Mouse (Mus musculus): ENCODE results near the gene Cmtm5. TPM values are rescaled to one million over a fixed set of nuclear protein-coding genes. Genes with fewer than 3 reads are reported as not detected.
A peak's percentile ranks its signal among the peaks of the same experiment; 100 is the strongest.

The Cmtm5 gene
- polyA plus RNA-seq, 1 experiment from 2014 or later: 2.0 TPM

DNA sequence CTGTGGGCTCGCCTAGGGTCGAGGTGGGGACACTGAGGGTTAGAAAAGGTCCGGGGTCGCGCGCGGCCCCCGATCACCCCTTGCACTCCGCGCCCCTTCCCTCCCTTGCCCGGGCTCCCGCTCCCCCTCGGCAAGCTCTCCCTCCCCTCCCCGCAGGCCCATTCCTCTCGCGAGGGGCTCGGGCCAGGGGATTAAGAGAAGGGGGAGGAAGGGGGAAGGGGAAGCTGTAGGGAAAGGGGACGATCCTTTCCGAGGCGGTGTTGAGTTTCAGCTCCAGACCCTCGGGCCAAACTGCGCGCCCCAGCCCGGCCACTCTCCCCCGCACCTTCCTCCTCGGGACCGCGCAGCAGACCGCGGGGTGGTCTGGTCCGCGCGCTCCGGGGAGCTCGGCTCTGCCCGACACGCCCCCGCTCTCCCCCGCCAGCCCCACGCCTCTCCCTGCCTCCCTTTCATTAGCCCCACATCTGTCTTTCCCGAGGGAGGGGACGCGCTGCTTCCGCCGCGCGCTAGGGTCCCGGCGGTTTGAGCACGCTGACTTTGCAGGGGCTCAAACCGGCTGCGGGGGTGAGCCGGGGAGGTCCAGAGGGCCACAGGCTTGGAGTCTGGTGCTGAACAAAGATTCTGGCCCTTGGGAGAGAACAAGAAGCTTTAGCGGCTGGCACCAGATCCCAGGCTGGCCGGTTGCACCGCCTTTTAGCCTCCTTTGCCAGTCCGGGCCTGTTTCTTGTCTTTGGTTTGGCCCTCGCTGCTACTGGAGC is 9.5 kb upstream of the Cmtm5 start:
- H3K4me1 ChIP-seq (ENCODE audit: control insufficient read depth, insufficient read depth, low read length): peaks cover 11% of the 10 kb centered on the region
- peaks cover under 1% of the 10 kb centered on the region; the same call in 1 of the 2 replicates for H3K36me3 ChIP-seq (replicated peaks; ENCODE audit: control insufficient read depth, insufficient read depth, low read depth, low read length)
- ATAC-seq (replicated peaks; ENCODE audit: insufficient number of reproducible peaks, low FRiP score, low TSS enrichment, low read depth): peak; percentile 82
- no peaks in the 10 kb centered on the region for H3K27me3 ChIP-seq (ENCODE audit: control insufficient read depth, insufficient read depth, low read length)
- peak overlapping the region; percentile 99 for H3K27ac ChIP-seq (replicated peaks; ENCODE audit: low read depth, low read length)
- WGBS: under 1% methylated on average over 42 of the region's 58 CpGs
- peak; percentile 92 for DNase-seq (ENCODE audit: low spot score)
- peak overlapping the region; percentile 97 for H3K4me2 ChIP-seq (ENCODE audit: low read depth, low read length)
- peaks cover under 1% of the 10 kb centered on the region; the same call in 1 of the 2 replicates for H3K9me3 ChIP-seq (replicated peaks; ENCODE audit: control insufficient read depth, low read length)
- H3K4me3 ChIP-seq (ENCODE audit: low read depth, low read length): peak overlapping the region; percentile 49
- H3K9ac ChIP-seq (replicated peaks; ENCODE audit: low read length): peak overlapping the region; percentile 98

DNA sequence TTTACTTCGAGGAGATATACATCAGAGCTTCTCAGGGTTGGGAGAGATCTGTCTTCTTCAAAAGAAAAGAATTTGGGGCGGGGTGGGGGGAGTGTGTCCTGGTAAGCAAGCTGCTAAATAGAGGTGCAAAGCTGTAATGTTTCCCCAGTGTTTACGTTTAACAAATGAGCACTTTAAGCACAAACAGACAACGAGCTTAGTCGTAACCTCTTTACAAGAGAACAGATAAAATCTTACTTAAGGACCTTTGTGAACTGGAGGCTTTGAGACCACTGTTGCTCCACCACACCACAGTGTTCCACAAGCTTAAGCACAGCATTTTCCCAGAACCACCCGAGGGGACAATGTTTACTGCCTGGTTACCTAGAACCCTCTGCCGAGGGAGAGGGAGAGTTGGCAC is 8.8 kb upstream of the Cmtm5 start:
- peak overlapping the region; percentile 97 for H3K4me2 ChIP-seq (ENCODE audit: low read depth, low read length)
- no peaks in the 10 kb centered on the region for H3K27me3 ChIP-seq (ENCODE audit: control insufficient read depth, insufficient read depth, low read length)
- H3K36me3 ChIP-seq (replicated peaks; ENCODE audit: control insufficient read depth, insufficient read depth, low read depth, low read length): no peaks in the 10 kb centered on the region; the same call in 1 of the 2 replicates
- H3K4me3 ChIP-seq (ENCODE audit: low read depth, low read length): peak overlapping the region; percentile 49
- WGBS: 15% methylated on average over 7 of the region's 7 CpGs
- no peaks in the 10 kb centered on the region for H3K9me3 ChIP-seq (replicated peaks; ENCODE audit: control insufficient read depth, low read length)
- H3K4me1 ChIP-seq (ENCODE audit: control insufficient read depth, insufficient read depth, low read length): peaks cover 11% of the 10 kb centered on the region
- peak overlapping the region; percentile 98 for H3K9ac ChIP-seq (replicated peaks; ENCODE audit: low read length)
- H3K27ac ChIP-seq (replicated peaks; ENCODE audit: low read depth, low read length): peak overlapping the region; percentile 99
- DNase-seq (ENCODE audit: low spot score): no peak
- no peak for ATAC-seq (replicated peaks; ENCODE audit: insufficient number of reproducible peaks, low FRiP score, low TSS enrichment, low read depth)

DNA sequence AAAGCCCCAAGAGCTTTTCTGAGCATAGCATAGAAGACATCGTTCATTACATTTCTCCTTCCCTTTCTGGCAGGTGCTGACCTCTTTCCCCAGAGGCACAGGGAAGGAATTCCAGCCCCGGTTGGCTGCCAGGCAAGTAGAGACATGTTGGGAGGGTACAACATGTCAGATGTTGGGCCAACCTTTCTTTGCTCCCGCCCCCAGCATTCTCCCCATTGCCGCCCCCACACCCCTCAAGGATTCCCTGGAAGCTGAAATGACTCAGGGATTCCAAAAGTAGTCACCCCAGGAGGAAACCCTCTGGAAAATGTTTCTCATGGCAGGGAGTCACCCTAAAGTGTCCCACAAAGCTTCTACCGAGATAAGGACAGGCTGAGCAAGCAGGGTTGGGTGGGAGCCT is 6.3 kb upstream of the Cmtm5 start:
- Histone ChIP-seq H3K4me1 (ENCODE audit: control insufficient read depth, insufficient read depth, low read length) (peaks cover 9% of the 10 kb centered on the region), H3K9ac (replicated peaks; ENCODE audit: low read length) (no peak overlapping the region), H3K36me3 (replicated peaks; ENCODE audit: control insufficient read depth, insufficient read depth, low read depth, low read length) (no peaks in the 10 kb centered on the region), H3K4me3 (ENCODE audit: low read depth, low read length) (no peak overlapping the region), H3K4me2 (ENCODE audit: low read depth, low read length) (no peak overlapping the region), H3K27ac (replicated peaks; ENCODE audit: low read depth, low read length) (no peak overlapping the region), H3K9me3 (replicated peaks; ENCODE audit: control insufficient read depth, low read length) (no peaks in the 10 kb centered on the region), H3K27me3 (ENCODE audit: control insufficient read depth, insufficient read depth, low read length) (no peaks in the 10 kb centered on the region)
- DNase-seq (ENCODE audit: low spot score): no peak
- WGBS: 67% methylated on average over 5 of the region's 5 CpGs
- ATAC-seq (replicated peaks; ENCODE audit: insufficient number of reproducible peaks, low FRiP score, low TSS enrichment, low read depth): no peak

DNA sequence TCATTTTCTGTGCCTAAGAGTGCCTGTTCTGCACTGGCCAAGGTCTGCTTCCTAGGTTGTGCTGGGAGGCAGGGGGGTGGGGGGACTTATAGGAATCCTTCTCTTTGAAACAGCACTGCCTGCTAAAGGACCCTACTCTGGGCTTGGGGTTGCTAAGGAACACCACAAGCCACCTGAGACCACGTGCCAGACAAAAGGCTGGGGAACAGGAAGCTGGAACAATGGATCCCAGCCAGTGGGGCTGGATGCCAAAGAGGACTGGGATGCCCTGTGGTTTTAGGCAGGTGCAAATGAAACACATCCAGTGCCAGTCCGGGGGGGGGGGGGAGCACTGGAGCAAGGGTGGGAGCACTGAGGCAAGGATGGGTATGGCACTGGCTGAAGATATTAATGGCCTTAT is 5.6 kb upstream of the Cmtm5 start:
- Histone ChIP-seq H3K27ac (replicated peaks; ENCODE audit: low read depth, low read length) (no peak overlapping the region), H3K36me3 (replicated peaks; ENCODE audit: control insufficient read depth, insufficient read depth, low read depth, low read length) (no peaks in the 10 kb centered on the region), H3K4me1 (ENCODE audit: control insufficient read depth, insufficient read depth, low read length) (peaks cover 5% of the 10 kb centered on the region), H3K27me3 (ENCODE audit: control insufficient read depth, insufficient read depth, low read length) (no peaks in the 10 kb centered on the region), H3K4me2 (ENCODE audit: low read depth, low read length) (no peak overlapping the region), H3K9me3 (replicated peaks; ENCODE audit: control insufficient read depth, low read length) (no peaks in the 10 kb centered on the region), H3K4me3 (ENCODE audit: low read depth, low read length) (no peak overlapping the region), H3K9ac (replicated peaks; ENCODE audit: low read length) (no peak overlapping the region)
- no peak for DNase-seq (ENCODE audit: low spot score)
- no peak for ATAC-seq (replicated peaks; ENCODE audit: insufficient number of reproducible peaks, low FRiP score, low TSS enrichment, low read depth)
- 28% methylated on average over 2 of the region's 2 CpGs for WGBS

DNA sequence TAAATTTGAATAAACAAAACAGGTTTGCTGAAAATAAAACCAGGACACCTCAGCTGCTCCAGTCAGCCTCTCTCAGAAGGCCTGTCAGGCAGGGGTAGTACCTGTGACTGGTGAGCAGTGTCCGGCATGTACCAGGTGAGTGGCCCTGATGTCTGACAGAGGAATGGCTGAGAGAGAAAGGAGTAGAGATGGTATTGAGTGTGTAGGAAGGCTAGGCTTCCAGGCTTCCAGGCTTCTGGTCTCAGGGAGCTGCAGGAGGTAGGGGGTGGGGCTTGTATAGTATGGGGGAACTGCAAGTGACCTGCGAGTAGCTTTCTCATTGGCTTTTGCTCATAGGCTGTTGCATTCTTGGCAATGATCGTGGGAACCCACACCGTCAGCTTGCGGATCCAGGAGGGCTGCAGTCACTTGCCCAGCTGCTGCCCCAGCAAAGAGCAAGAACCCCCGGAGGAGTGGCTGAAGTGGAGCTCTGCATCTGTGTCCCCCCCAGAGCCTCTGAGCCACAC is 3.4 kb upstream of the Cmtm5 start, which contains the start of gene Il25:
Gene Il25, plus strand, starts transcription at position 51 of the 506 bp plus-strand sequence.
- ATAC-seq (replicated peaks; ENCODE audit: insufficient number of reproducible peaks, low FRiP score, low TSS enrichment, low read depth) (no peak), DNase-seq (ENCODE audit: low spot score) (no peak)
- H3K9me3 ChIP-seq (replicated peaks; ENCODE audit: control insufficient read depth, low read length): no peaks in the 10 kb centered on the region
- 37% methylated on average over 6 of the region's 6 CpGs for WGBS
- no peak within 1 kb of the TSS for H3K4me2 ChIP-seq (ENCODE audit: low read depth, low read length)
- H3K4me3 ChIP-seq (ENCODE audit: low read depth, low read length): no peak within 1 kb of the TSS
- H3K36me3 ChIP-seq (replicated peaks; ENCODE audit: control insufficient read depth, insufficient read depth, low read depth, low read length): no peaks in the 10 kb centered on the region
- H3K4me1 ChIP-seq (ENCODE audit: control insufficient read depth, insufficient read depth, low read length): peaks cover 8% of the 10 kb centered on the region; the same call in 1 of the 2 replicates
- H3K9ac ChIP-seq (replicated peaks; ENCODE audit: low read length): 0 out of 2 replicates have a peak within 1 kb of the TSS, but pooled peaks have one; percentile 6
- no peaks in the 10 kb centered on the region for H3K27me3 ChIP-seq (ENCODE audit: control insufficient read depth, insufficient read depth, low read length)
- no peak within 1 kb of the TSS for H3K27ac ChIP-seq (replicated peaks; ENCODE audit: low read depth, low read length)

DNA sequence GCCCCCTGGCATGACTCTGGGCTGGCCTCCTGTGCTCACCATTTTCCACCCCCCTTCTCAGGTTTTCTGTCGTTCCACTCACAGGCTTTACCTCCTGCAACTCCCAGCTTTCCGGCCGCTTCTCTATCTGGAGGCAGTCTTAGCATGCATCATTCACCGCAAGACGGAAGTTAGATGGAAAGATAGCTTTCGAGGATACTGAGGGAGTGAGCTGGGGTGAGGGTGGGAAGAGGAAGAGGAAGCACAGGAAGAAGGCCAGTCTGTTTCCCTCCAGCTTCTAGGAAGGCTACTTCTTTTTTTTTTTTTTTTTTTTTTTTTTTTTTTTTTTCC is 735 bp downstream of the Cmtm5 start:
- Histone ChIP-seq H3K4me1 (ENCODE audit: control insufficient read depth, insufficient read depth, low read length) (peaks cover 7% of the 10 kb centered on the region; the same call in 1 of the 2 replicates), H3K9ac (replicated peaks; ENCODE audit: low read length) (peak overlapping the region; percentile 52), H3K27ac (replicated peaks; ENCODE audit: low read depth, low read length) (no peak overlapping the region), H3K27me3 (ENCODE audit: control insufficient read depth, insufficient read depth, low read length) (no peaks in the 10 kb centered on the region), H3K4me3 (ENCODE audit: low read depth, low read length) (no peak overlapping the region), H3K4me2 (ENCODE audit: low read depth, low read length) (no peak overlapping the region), H3K36me3 (replicated peaks; ENCODE audit: control insufficient read depth, insufficient read depth, low read depth, low read length) (no peaks in the 10 kb centered on the region), H3K9me3 (replicated peaks; ENCODE audit: control insufficient read depth, low read length) (no peaks in the 10 kb centered on the region)
- DNase-seq (ENCODE audit: low spot score) (peak; percentile 28), ATAC-seq (replicated peaks; ENCODE audit: insufficient number of reproducible peaks, low FRiP score, low TSS enrichment, low read depth) (no peak)
- 31% methylated on average over 6 of the region's 6 CpGs for WGBS

DNA sequence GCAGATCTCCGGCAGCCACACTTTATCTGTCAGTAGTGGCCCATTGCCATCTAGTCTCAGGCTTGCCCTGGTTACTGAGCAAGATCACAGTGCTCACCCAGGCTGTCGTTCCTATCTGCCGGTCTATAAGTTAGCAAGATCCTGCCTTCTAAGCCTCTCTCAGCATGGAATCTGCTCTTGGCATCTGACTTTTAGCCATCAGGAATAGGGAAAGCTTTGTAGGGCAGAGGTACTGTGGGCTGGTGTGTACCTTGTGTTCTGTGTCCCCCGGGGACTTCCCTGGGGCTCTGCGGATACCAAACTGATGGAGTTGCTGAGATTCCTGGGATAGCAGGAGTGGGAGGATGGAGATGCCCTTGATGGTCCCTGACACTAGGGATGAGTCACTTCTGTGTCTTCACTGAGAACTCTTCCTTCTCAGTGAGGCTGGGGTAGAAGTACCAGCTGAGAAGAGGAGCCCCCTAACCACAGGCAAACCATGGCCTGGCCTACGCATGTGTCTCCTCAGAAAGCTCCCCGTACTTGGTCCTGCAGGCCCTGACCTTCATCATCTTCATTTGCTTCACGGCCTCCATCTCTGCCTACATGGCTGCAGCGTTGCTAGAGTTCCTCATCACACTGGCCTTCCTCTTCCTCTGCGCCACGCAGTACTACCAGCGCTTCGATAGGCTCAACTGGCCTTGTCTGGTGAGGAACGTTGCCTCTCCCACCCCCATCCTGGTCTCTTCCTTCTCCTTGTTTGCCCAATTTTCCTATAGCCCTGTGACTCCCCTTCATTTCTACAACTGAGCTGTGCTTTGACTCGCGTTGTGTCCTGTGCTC is 1.5 kb downstream of the Cmtm5 start:
- no peak overlapping the region for H3K27ac ChIP-seq (replicated peaks; ENCODE audit: low read depth, low read length)
- ATAC-seq (replicated peaks; ENCODE audit: insufficient number of reproducible peaks, low FRiP score, low TSS enrichment, low read depth) (no peak), DNase-seq (ENCODE audit: low spot score) (no peak)
- no peaks in the 10 kb centered on the region for H3K9me3 ChIP-seq (replicated peaks; ENCODE audit: control insufficient read depth, low read length)
- H3K4me2 ChIP-seq (ENCODE audit: low read depth, low read length): no peak overlapping the region
- no peaks in the 10 kb centered on the region for H3K36me3 ChIP-seq (replicated peaks; ENCODE audit: control insufficient read depth, insufficient read depth, low read depth, low read length)
- 87% methylated on average over 16 of the region's 16 CpGs for WGBS
- H3K9ac ChIP-seq (replicated peaks; ENCODE audit: low read length): no peak overlapping the region
- H3K4me1 ChIP-seq (ENCODE audit: control insufficient read depth, insufficient read depth, low read length): peaks cover 7% of the 10 kb centered on the region; the same call in 1 of the 2 replicates
- no peak overlapping the region for H3K4me3 ChIP-seq (ENCODE audit: low read depth, low read length)
- H3K27me3 ChIP-seq (ENCODE audit: control insufficient read depth, insufficient read depth, low read length): no peaks in the 10 kb centered on the region

Measured in embryonic facial prominence, embryonic 11.5 days (tissue).